Mouse (Mus musculus): Measurements from ENCODE around the gene Hira.
"Not testable (repeated sequence)": the region's sequence is repeated elsewhere in the genome, so short reads cannot be mapped to it uniquely, and the experiment has no call there.

The Hira gene

GRCm38 (mm10) chr16:18876442-18877308 is at the start of gene Hira, which contains the start of gene Mrpl40:
Hira (plus strand) TSS chr16:18877037.
Mrpl40 (minus strand) TSS chr16:18876862.
- DNase-seq (ENCODE audit: low spot score): peak; percentile 94

GRCm38 (mm10) chr16:18828630-18829029 is 48.2 kb upstream of the Hira start:
- DNase-seq (ENCODE audit: low spot score): no peak

- DNase-seq (ENCODE audit: low spot score): no peak
Observed at GRCm38 (mm10) chr16:18829102-18829501, 47.7 kb upstream of the Hira start.

GRCm38 (mm10) chr16:18833486-18833885 is 43.4 kb upstream of the Hira start:
- DNase-seq (ENCODE audit: low spot score): no peak

- no peak for DNase-seq (ENCODE audit: low spot score)
Observed at GRCm38 (mm10) chr16:18836073-18836467, 40.8 kb upstream of the Hira start.

- peak; percentile 87 for DNase-seq (ENCODE audit: low spot score)
Observed at GRCm38 (mm10) chr16:18836468-18837208, 40.2 kb upstream of the Hira start, which contains the start of the genes 2510002D24Rik and Gm28539. 2510002D24Rik (plus strand) TSS chr16:18836578. Gm28539 (plus strand) TSS chr16:18836584.

GRCm38 (mm10) chr16:18838346-18838745 is 38.5 kb upstream of the Hira start:
- DNase-seq (ENCODE audit: low spot score): no peak

- no peak for DNase-seq (ENCODE audit: low spot score)
Observed at GRCm38 (mm10) chr16:18846301-18846820, 30.5 kb upstream of the Hira start.

GRCm38 (mm10) chr16:18849521-18850190 is 27.2 kb upstream of the Hira start:
- not testable (repeated sequence) for DNase-seq (ENCODE audit: low spot score)

GRCm38 (mm10) chr16:18858551-18858950 is 18.3 kb upstream of the Hira start:
- DNase-seq (ENCODE audit: low spot score): peak; percentile 68

GRCm38 (mm10) chr16:18860186-18860585 is 16.7 kb upstream of the Hira start:
- DNase-seq (ENCODE audit: low spot score): no peak

GRCm38 (mm10) chr16:18870495-18870894 is 6.3 kb upstream of the Hira start:
- DNase-seq (ENCODE audit: low spot score): not testable (repeated sequence)

- no peak for DNase-seq (ENCODE audit: low spot score)
Observed at GRCm38 (mm10) chr16:18876091-18876441, 771 bp upstream of the Hira start.

GRCm38 (mm10) chr16:18877386-18878090 is 701 bp downstream of the Hira start:
- peak; percentile 75 for DNase-seq (ENCODE audit: low spot score)

GRCm38 (mm10) chr16:18878091-18878720 is 1.4 kb downstream of the Hira start:
- no peak for DNase-seq (ENCODE audit: low spot score)

GRCm38 (mm10) chr16:18884044-18884443 is 7.2 kb downstream of the Hira start:
- DNase-seq (ENCODE audit: low spot score): no peak

- DNase-seq (ENCODE audit: low spot score): no peak
Observed at GRCm38 (mm10) chr16:18893840-18894372, 17.1 kb downstream of the Hira start.

GRCm38 (mm10) chr16:18895249-18895648 is 18.4 kb downstream of the Hira start:
- no peak for DNase-seq (ENCODE audit: low spot score)

- no peak for DNase-seq (ENCODE audit: low spot score)
Observed at GRCm38 (mm10) chr16:18896429-18896828, 19.6 kb downstream of the Hira start.

- no peak for DNase-seq (ENCODE audit: low spot score)
Observed at GRCm38 (mm10) chr16:18905648-18906047, 28.8 kb downstream of the Hira start.

- DNase-seq (ENCODE audit: low spot score): no peak
Observed at GRCm38 (mm10) chr16:18916064-18916463, 39.2 kb downstream of the Hira start.

Data from T-cell, adult 2 months (primary cell).